Mouse (Mus musculus) 3134 (cell line): ENCODE measurements around the gene Sertad2.
A peak's percentile ranks its signal among the peaks of the same experiment; 100 is the strongest.

Experiments
- DNase-seq: peaks from one replicate; pipeline ENCODE4 v3.0.0-alpha.2; 2011; ENCODE audit warnings: low spot score; ENCODE audit not compliant: insufficient read length; ENCODE audit errors: extremely low read depth

Gene Sertad2

DNA sequence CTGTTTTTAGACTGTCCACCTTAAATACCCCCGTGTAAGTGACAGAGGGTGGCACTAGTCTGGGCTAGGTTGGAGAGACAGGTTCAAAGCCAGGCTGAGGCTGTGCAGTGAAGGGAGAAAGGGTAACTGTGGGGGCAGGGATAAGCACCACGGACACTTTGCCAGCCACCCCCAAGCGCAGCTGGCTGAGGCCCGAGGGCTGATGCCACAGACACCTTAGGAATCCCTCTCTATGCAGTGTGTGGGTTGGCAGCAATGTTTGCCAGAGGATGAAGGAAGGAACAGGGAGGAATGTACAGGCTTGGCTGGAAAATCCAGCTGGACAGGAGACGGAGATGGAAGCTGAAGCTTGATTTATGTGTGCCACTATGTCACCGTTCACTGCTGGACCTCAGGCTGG, 129.5 kb downstream of the Sertad2 start:
- DNase-seq = peak; percentile 35

DNA sequence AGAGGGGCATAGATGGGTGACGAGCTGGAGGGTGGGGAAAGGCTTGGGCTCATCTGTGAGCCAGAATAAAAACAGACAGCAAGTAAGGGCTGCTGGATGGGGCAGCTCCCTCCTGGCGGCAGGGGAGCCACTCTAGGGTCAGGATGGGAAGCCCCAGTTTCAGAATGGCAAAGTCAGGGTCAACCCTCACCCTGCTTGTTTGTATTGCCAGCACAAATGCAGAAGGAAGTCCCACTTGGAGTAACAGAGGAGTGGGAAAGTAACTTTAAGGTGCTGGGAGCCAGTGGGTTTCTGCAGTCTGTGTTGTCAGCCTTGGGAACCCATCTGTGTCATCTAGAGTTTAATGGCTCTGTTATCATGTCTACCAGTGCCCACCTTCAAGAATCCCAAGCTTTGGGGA, 136.3 kb downstream of the Sertad2 start:
- no peak for DNase-seq

DNA sequence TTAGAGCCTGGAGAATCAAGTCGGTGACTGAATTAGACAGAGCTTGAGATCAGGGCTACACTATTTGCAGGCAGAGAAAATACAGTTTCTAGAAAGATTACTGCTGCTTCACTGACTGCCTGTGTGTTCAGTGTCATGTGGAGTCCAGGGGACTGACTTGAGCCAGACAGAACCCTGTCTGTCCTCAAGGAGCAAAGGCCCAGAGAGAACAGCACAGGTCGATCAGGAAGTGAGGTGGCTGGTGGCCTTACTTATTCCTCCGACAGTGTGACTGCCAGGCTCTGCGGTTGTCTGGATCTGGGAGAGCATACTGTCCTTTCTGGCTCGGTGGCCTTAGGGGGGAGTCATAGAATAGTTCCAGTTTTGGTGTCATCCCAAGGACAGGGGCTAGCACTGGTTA, 137.7 kb downstream of the Sertad2 start:
- DNase-seq = no peak

DNA sequence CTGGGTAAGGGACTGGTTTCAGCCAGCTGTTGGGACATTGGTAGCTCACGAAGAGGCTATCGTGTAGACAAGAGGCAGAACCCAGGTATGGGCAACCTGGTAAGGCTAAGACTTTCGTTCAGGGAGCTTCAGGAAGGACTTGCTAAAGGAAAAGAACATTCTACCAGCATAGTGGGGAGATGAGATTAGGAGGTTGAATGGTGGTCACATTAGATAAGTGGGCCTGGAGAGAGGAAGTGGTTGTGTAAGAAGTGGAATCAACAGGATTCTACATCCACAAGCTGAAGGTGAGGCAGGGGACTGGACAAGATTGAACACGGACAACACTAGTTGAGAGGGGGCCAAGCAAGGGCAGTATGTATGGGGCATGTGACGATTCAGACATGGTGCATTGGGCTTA, 138.6 kb downstream of the Sertad2 start:
- no peak for DNase-seq

DNA sequence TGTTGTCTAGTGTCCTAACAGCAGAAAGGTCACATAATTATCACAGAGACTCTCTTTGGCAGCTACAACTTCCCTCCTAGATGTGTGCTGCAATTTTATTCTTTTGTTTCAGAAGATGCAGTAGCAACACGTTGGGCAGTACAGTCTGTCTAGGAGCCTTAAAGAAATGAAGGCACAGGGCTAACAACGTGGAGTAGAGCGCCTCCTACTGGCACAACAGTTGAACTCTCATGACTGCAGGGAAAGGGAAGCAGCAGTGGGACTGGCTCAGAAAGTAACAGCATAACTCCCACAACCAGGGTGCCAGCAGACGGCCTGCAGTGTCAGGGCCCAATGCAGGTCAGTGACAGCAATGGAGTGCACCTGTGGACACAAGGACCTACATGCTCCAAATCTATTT, 147.9 kb downstream of the Sertad2 start:
- peak; percentile 33 for DNase-seq
